Mouse (Mus musculus): ENCODE data around the gene Arap1. TPM values are rescaled to one million over a fixed set of nuclear protein-coding genes. Genes with fewer than 3 reads are reported as not detected.

The Arap1 gene
- polyA plus RNA-seq, 1 experiment: 31.5 TPM

DNA sequence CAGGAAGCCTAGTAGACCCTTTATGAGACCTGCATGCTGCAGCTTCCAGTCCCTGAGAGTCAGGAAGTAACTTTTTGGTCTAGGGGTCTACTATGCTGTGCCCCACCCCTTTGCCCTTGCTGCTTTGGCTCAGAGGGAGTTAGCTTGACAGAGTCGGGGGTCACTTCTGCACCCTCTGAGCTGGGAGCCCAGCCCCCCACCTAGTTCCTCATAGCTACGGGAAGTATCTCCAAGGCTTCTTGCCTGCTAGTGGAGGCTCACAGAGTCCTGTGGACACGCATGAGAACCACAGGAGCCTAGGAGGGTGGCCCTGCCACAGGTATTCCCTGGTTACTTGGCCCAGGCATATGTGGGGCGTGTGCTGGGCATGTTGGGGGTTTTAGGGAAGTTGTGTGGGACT is 13.2 kb downstream of the Arap1 start:
- no peak overlapping the region for H3K4me3 ChIP-seq (ENCODE audit: low read depth, low read length)
- TF ChIP-seq POLR2A (IDR thresholded peaks at IDR 0.05; ENCODE audit: insufficient read depth, low read length): no peak
- no peak for TF ChIP-seq CTCF (IDR thresholded peaks at IDR 0.05; ENCODE audit: low read depth, low read length)
- TF ChIP-seq EP300 (IDR thresholded peaks at IDR 0.05; ENCODE audit: insufficient read depth, low read depth, low read length): no peak
- H3K9ac ChIP-seq (ENCODE audit: low read depth, poor library complexity, severe bottlenecking): no peak overlapping the region
- H3K36me3 ChIP-seq (ENCODE audit: control insufficient read depth, insufficient read depth, low read length, poor library complexity, severe bottlenecking): no peaks in the 10 kb centered on the region
- H3K9me3 ChIP-seq (replicated peaks; ENCODE audit: control insufficient read depth, insufficient read depth, low read length, poor library complexity, severe bottlenecking): no peaks in the 10 kb centered on the region
- peaks cover 6% of the 10 kb centered on the region for H3K4me1 ChIP-seq (ENCODE audit: control insufficient read depth, insufficient read depth, low read length)
- no peak overlapping the region for H3K27ac ChIP-seq (ENCODE audit: insufficient read depth, low read length)
- no peaks in the 10 kb centered on the region for H3K27me3 ChIP-seq (ENCODE audit: control insufficient read depth, insufficient read depth, low read length, poor library complexity, severe bottlenecking)

DNA sequence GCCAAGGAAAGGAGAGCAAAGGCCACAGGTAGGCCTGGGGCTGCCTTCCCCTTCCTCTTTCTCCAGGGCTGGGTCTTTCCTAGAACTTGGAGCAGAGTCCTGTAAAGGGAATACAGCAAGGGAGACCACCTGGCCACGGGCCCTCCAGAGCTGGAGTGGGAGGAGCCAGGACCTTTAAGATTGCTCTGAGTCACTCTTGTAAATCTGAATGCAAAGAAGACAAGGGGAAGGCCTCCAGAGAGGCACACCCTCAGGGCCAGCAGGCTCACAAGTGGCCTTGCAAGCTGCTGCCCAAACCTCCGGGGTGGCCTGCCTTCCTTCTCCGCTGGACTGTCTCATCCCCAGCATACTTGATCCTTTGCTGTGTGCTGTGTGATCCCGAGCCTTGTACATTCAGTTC is 13.9 kb downstream of the Arap1 start:
- Histone ChIP-seq H3K27me3 (ENCODE audit: control insufficient read depth, insufficient read depth, low read length, poor library complexity, severe bottlenecking) (no peaks in the 10 kb centered on the region), H3K4me1 (ENCODE audit: control insufficient read depth, insufficient read depth, low read length) (peaks cover 6% of the 10 kb centered on the region), H3K9me3 (replicated peaks; ENCODE audit: control insufficient read depth, insufficient read depth, low read length, poor library complexity, severe bottlenecking) (no peaks in the 10 kb centered on the region), H3K36me3 (ENCODE audit: control insufficient read depth, insufficient read depth, low read length, poor library complexity, severe bottlenecking) (no peaks in the 10 kb centered on the region), H3K9ac (ENCODE audit: low read depth, poor library complexity, severe bottlenecking) (no peak overlapping the region), H3K4me3 (ENCODE audit: low read depth, low read length) (no peak overlapping the region), H3K27ac (ENCODE audit: insufficient read depth, low read length) (no peak overlapping the region)
- TF ChIP-seq CTCF (IDR thresholded peaks at IDR 0.05; ENCODE audit: low read depth, low read length) (no peak), EP300 (IDR thresholded peaks at IDR 0.05; ENCODE audit: insufficient read depth, low read depth, low read length) (no peak), POLR2A (IDR thresholded peaks at IDR 0.05; ENCODE audit: insufficient read depth, low read length) (no peak)

DNA sequence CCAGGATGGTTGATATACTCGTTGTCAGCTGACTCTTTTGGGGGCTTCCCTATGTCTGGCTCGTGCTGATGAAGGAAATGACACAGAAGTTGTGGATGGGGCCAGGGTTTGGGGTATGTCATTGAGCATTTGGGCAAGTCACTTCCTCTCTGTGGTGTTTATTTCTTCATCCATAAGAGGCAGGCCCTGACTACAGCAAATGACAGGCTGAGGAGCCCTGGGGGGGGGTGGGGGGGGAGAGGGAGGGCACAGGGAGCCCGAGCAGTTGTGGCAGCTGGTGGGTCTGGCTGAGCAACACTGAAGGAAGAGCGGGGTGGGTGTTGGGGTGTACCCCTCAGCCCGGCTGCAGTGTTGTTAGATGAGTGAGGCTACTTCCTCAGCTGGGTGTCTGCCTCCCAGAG is 14.9 kb downstream of the Arap1 start:
- Histone ChIP-seq H3K4me1 (ENCODE audit: control insufficient read depth, insufficient read depth, low read length) (peaks cover 3% of the 10 kb centered on the region), H3K27ac (ENCODE audit: insufficient read depth, low read length) (no peak overlapping the region), H3K9ac (ENCODE audit: low read depth, poor library complexity, severe bottlenecking) (no peak overlapping the region), H3K4me3 (ENCODE audit: low read depth, low read length) (no peak overlapping the region), H3K9me3 (replicated peaks; ENCODE audit: control insufficient read depth, insufficient read depth, low read length, poor library complexity, severe bottlenecking) (no peaks in the 10 kb centered on the region), H3K27me3 (ENCODE audit: control insufficient read depth, insufficient read depth, low read length, poor library complexity, severe bottlenecking) (no peaks in the 10 kb centered on the region), H3K36me3 (ENCODE audit: control insufficient read depth, insufficient read depth, low read length, poor library complexity, severe bottlenecking) (no peaks in the 10 kb centered on the region)
- TF ChIP-seq POLR2A (IDR thresholded peaks at IDR 0.05; ENCODE audit: insufficient read depth, low read length) (no peak), EP300 (IDR thresholded peaks at IDR 0.05; ENCODE audit: insufficient read depth, low read depth, low read length) (no peak), CTCF (IDR thresholded peaks at IDR 0.05; ENCODE audit: low read depth, low read length) (no peak)

DNA sequence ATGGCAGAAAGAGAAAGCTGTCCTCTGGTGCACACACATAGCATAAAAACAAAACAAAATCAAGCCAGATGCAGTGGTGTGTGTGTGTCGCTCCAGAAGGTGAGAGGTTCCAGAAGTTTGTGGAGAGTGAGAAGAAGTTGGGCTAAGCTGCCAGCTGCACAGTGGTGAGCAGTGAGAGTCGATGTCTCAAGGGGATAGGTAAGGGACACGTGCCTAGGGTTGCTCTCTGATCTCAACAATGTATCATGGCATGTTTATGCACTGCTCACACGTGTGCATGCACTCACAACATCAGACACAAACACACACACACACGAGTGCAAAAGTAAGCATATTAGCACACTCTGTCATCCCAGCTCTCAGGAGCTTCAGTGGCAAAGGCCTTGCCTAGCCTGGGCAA is 16.0 kb downstream of the Arap1 start:
- peaks cover 4% of the 10 kb centered on the region for H3K4me1 ChIP-seq (ENCODE audit: control insufficient read depth, insufficient read depth, low read length)
- no peaks in the 10 kb centered on the region for H3K9me3 ChIP-seq (replicated peaks; ENCODE audit: control insufficient read depth, insufficient read depth, low read length, poor library complexity, severe bottlenecking)
- no peaks in the 10 kb centered on the region for H3K36me3 ChIP-seq (ENCODE audit: control insufficient read depth, insufficient read depth, low read length, poor library complexity, severe bottlenecking)
- no peak overlapping the region for H3K27ac ChIP-seq (ENCODE audit: insufficient read depth, low read length)
- H3K27me3 ChIP-seq (ENCODE audit: control insufficient read depth, insufficient read depth, low read length, poor library complexity, severe bottlenecking): no peaks in the 10 kb centered on the region
- TF ChIP-seq EP300 (IDR thresholded peaks at IDR 0.05; ENCODE audit: insufficient read depth, low read depth, low read length) (no peak), CTCF (IDR thresholded peaks at IDR 0.05; ENCODE audit: low read depth, low read length) (no peak), POLR2A (IDR thresholded peaks at IDR 0.05; ENCODE audit: insufficient read depth, low read length) (no peak)
- no peak overlapping the region for H3K9ac ChIP-seq (ENCODE audit: low read depth, poor library complexity, severe bottlenecking)
- H3K4me3 ChIP-seq (ENCODE audit: low read depth, low read length): no peak overlapping the region

DNA sequence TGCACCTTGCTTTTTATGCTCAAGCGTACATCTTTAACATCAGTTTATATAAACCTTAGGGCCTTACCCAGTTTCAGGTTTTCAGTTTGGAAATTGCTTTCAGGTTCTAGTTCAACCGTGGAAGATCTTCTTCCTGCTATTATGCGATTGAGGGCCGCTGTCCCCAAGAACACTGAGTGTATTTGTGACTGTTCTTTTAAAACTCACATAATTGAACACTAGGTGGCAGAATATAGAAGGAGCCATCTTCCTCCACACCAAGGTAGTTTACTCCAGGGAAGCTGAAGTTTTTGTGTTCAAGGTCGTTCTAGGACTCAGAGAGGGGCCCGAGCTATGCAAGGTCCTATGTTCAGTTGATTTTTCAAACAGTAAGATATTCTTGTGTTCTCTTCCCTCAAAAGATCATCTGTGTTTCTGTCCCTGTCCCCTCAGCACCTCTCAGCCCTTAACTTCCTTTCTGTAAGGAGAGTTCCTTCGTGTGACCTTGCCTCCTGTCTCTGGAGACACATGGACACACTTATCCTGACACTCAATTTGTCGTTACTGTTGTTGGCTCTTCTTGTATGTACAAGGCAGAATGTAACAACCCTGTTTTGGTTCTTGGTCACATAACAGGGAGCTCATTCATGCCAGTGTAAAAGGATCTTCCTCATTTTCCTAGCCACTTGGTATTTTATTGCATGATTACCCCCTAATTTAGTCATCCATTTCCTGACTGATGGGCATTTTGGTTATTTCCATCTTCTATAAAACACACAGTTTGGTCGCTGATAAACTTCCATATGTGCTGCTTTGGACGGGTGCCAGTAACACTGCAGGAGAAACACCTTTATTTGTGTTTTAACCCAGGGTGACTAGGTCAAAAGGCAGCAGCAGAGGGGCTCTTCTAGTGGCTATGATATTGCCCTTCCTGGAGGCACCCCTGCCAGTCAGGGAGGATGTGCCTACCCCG is 20.3 kb downstream of the Arap1 start:
- Histone ChIP-seq H3K4me1 (ENCODE audit: control insufficient read depth, insufficient read depth, low read length) (peaks cover 3% of the 10 kb centered on the region), H3K4me3 (ENCODE audit: low read depth, low read length) (no peak overlapping the region), H3K36me3 (ENCODE audit: control insufficient read depth, insufficient read depth, low read length, poor library complexity, severe bottlenecking) (no peaks in the 10 kb centered on the region), H3K27ac (ENCODE audit: insufficient read depth, low read length) (no peak overlapping the region), H3K9me3 (replicated peaks; ENCODE audit: control insufficient read depth, insufficient read depth, low read length, poor library complexity, severe bottlenecking) (no peaks in the 10 kb centered on the region), H3K9ac (ENCODE audit: low read depth, poor library complexity, severe bottlenecking) (no peak overlapping the region), H3K27me3 (ENCODE audit: control insufficient read depth, insufficient read depth, low read length, poor library complexity, severe bottlenecking) (no peaks in the 10 kb centered on the region)
- TF ChIP-seq EP300 (IDR thresholded peaks at IDR 0.05; ENCODE audit: insufficient read depth, low read depth, low read length): no peak
- no peak for TF ChIP-seq POLR2A (IDR thresholded peaks at IDR 0.05; ENCODE audit: insufficient read depth, low read length)
- no peak for TF ChIP-seq CTCF (IDR thresholded peaks at IDR 0.05; ENCODE audit: low read depth, low read length)

DNA sequence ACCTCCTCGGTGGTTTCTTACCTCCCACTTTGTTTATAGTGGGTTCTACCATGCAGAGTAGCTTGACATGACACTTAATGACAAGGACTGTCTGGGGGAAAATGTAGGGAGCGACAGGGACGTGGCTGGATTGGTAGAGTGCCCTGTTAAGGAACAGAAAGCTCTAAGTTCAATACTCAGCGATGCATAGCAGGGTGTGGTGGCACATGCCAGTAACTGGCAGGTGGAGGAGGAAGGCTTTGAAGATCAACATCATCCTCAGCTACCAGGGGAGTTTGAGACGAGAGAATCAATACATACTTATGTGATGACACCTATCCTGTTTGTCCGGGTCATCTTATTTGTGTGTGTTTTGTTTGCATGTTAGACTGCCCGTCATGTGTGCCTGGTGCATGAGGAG is 21.8 kb downstream of the Arap1 start:
- Histone ChIP-seq H3K36me3 (ENCODE audit: control insufficient read depth, insufficient read depth, low read length, poor library complexity, severe bottlenecking) (no peaks in the 10 kb centered on the region), H3K27me3 (ENCODE audit: control insufficient read depth, insufficient read depth, low read length, poor library complexity, severe bottlenecking) (no peaks in the 10 kb centered on the region), H3K27ac (ENCODE audit: insufficient read depth, low read length) (no peak overlapping the region), H3K9ac (ENCODE audit: low read depth, poor library complexity, severe bottlenecking) (no peak overlapping the region), H3K4me3 (ENCODE audit: low read depth, low read length) (no peak overlapping the region), H3K9me3 (replicated peaks; ENCODE audit: control insufficient read depth, insufficient read depth, low read length, poor library complexity, severe bottlenecking) (no peaks in the 10 kb centered on the region), H3K4me1 (ENCODE audit: control insufficient read depth, insufficient read depth, low read length) (peaks cover 3% of the 10 kb centered on the region)
- TF ChIP-seq EP300 (IDR thresholded peaks at IDR 0.05; ENCODE audit: insufficient read depth, low read depth, low read length): no peak
- TF ChIP-seq CTCF (IDR thresholded peaks at IDR 0.05; ENCODE audit: low read depth, low read length): no peak
- TF ChIP-seq POLR2A (IDR thresholded peaks at IDR 0.05; ENCODE audit: insufficient read depth, low read length): no peak
